Mouse (Mus musculus) heart, adult 9 months (tissue): ENCODE results near the gene B3gnt6.

Experiments
- DNase-seq, 2 experiments: peaks; one replicate each; pipeline ENCODE4 v3.0.0; 2022; ENCODE audit warnings: low spot score in 2 of 2

The B3gnt6 gene

GRCm38 (mm10) chr7:98150525-98150924 lies 48.8 kb downstream of the B3gnt6 start:
- no peak for DNase-seq

GRCm38 (mm10) chr7:98149802-98150201 lies 49.5 kb downstream of the B3gnt6 start:
- DNase-seq: no peak

GRCm38 (mm10) chr7:98148721-98149407 lies 50.4 kb downstream of the B3gnt6 start:
- DNase-seq: no peak

GRCm38 (mm10) chr7:98147766-98148165 lies 51.5 kb downstream of the B3gnt6 start:
- DNase-seq: no peak

- DNase-seq: no peak
Observed at GRCm38 (mm10) chr7:98146447-98146845, 52.8 kb downstream of the B3gnt6 start.

GRCm38 (mm10) chr7:98145842-98146446 lies 53.3 kb downstream of the B3gnt6 start:
- no peak for DNase-seq

GRCm38 (mm10) chr7:98145402-98145801 lies 53.9 kb downstream of the B3gnt6 start, which contains the start of gene Omp:
TSS of gene Omp (minus strand) at chr7:98145502.
- DNase-seq: no peak

GRCm38 (mm10) chr7:98142648-98143047 lies 56.6 kb downstream of the B3gnt6 start:
- DNase-seq: no peak
